In the genomic region with DNA sequence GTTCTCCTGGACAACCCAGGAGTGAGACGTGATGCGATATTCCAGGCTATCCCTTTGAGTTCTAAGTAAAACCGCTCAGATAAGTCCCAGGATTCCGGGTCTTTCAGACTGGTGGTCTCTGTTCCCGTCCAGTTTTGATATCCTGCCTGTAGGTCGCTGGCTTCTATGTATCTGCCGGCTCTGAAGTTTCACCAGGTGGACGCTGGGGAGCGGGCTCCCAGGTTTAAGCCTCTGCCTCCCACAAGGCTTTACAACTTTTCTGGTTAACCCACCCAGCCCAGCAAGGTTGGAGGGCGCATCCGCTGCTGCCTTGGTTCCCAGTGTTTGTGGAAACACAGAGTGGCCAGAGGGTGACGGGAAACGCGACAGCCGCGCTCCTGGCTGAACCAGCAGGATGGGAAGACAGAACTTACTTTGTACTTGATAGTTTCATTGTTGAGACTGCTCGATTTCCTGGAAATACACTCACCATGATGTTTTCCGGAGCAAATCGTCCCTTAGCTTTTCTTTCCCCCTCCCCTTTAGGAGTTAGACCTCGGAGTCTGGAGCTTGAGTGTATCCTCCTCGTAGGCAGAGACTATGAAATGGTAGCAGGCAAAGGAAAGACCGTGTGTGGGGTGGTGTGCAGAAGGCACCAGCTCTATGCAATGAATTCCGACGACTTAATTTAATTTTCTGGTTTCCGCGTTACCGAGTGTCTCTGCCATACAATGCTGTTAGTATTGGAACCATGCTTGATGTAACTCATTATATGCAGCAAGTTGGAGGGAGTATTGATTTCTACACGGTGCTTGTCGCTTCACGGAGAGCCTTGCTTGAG, we compare ENCODE assay signal across 8 mouse cellular contexts. TPM values are rescaled to one million over a fixed set of nuclear protein-coding genes. Genes with fewer than 3 reads are reported as not detected.
DNase-seq lines count a peak whose midpoint lies in the region; ATAC-seq and TF ChIP-seq lines count a peak whose summit lies in the region.

No protein-coding gene starts in this region.

- TF ChIP-seq CTCF in liver, postnatal 0 days (IDR thresholded peaks at IDR 0.05; ENCODE audit: low read depth), result no peak

- 0 out of 2 replicates have a peak, but pooled peaks cover 3% of the 10 kb centered on the region for H3K4me1 ChIP-seq in heart, embryonic 10.5 days
- peaks cover 3% of the 10 kb centered on the region; the same call in 1 of the 2 replicates for H3K4me1 ChIP-seq in liver, postnatal 0 days (ENCODE audit: insufficient read depth)

- no peaks in the 10 kb centered on the region for H3K9me3 ChIP-seq in heart, embryonic 10.5 days
- no peaks in the 10 kb centered on the region for H3K9me3 ChIP-seq in liver, postnatal 0 days (ENCODE audit: low read length)

- peak overlapping the region; percentile 81 for H3K9ac ChIP-seq in liver, postnatal 0 days (replicated peaks)

- TF ChIP-seq EP300 in liver, postnatal 0 days (IDR thresholded peaks at IDR 0.05; ENCODE audit: low read depth), result no peak

- ATAC-seq in liver, postnatal 0 days, result no peak

- DNase-seq in layer of hippocampus, adult 9-11 months, result peak; percentile 10
- no peak for DNase-seq in layer of hippocampus, postnatal 14 days (ENCODE audit: low spot score in 2 of 2)
- peak; percentile 38 for DNase-seq in embryo, embryonic 11.5 days (ENCODE audit: low read depth, low spot score)
- peak; percentile 82 for DNase-seq in heart, embryonic 10.5 days (ENCODE audit: low spot score)
- peak; percentile 49 for DNase-seq in kidney, adult 9 months
- peak; percentile 27 for DNase-seq in liver, postnatal 0 days
- peak; percentile 2 for DNase-seq in ovary, adult 18-20 months (ENCODE audit: low spot score)
- no peak for DNase-seq in natural killer cell, adult 2 months (ENCODE audit: low spot score in 2 of 2)

- no peaks in the 10 kb centered on the region for H3K36me3 ChIP-seq in heart, embryonic 10.5 days
- no peaks in the 10 kb centered on the region for H3K36me3 ChIP-seq in liver, postnatal 0 days (replicated peaks; ENCODE audit: insufficient read depth, low read length)

- peak overlapping the region; percentile 87 for H3K4me3 ChIP-seq in heart, embryonic 10.5 days
- H3K4me3 ChIP-seq in liver, postnatal 0 days (ENCODE audit: low read depth, low read length), result peak overlapping the region; percentile 66

- peak overlapping the region; percentile 92 for H3K27ac ChIP-seq in heart, embryonic 10.5 days
- H3K27ac ChIP-seq in liver, postnatal 0 days (ENCODE audit: low read depth), result peak overlapping the region; percentile 88

- 6% methylated on average over 30 of the region's 30 CpGs for WGBS in heart, embryonic 10.5 days
- WGBS in liver, postnatal 0 days (ENCODE audit: insufficient replicate concordance), result 7% methylated on average over 30 of the region's 30 CpGs

- peak overlapping the region; percentile 75 for H3K4me2 ChIP-seq in liver, postnatal 0 days (ENCODE audit: low read depth, low read length)

- no peaks in the 10 kb centered on the region for H3K27me3 ChIP-seq in heart, embryonic 10.5 days (ENCODE audit: insufficient read depth, poor library complexity, severe bottlenecking)
- H3K27me3 ChIP-seq in liver, postnatal 0 days (ENCODE audit: insufficient read depth, low read length), result 0 out of 2 replicates have a peak, but pooled peaks cover 4% of the 10 kb centered on the region

RNA-seq across cellular contexts. Expression of gene Ptprk, which starts 1.6 kb away (rescaled TPM):
- 10 to 100 TPM; 54.5 to 55.0 TPM for total RNA-seq in layer of hippocampus, postnatal 14 days (2021)
- 32.5 and 39.0 TPM in 2 replicates for polyA plus RNA-seq in heart, embryonic 10.5 days (2016; fragmentation: Nextera tagmentation; extraction: Ambion mirVana)
- polyA plus RNA-seq in liver, postnatal 0 days (2015; fragmentation: Nextera tagmentation; extraction: Ambion mirVana), result 9.1 and 11.1 TPM in 2 replicates

Comparison
In these comparisons a context has a peak if more than half of its experiments do, and no peak if none do; other contexts are left out.
1. DNase-seq: peak in layer of hippocampus, adult 9-11 months (single experiment), embryo, embryonic 11.5 days (single experiment), heart, embryonic 10.5 days (single experiment), kidney, adult 9 months (single experiment), liver, postnatal 0 days (single experiment) and ovary, adult 18-20 months (single experiment); none in layer of hippocampus, postnatal 14 days (0 of 2) and natural killer cell, adult 2 months (0 of 2).